Comparison of ENCODE assay signal across 8 mouse cellular contexts in the genomic region with DNA sequence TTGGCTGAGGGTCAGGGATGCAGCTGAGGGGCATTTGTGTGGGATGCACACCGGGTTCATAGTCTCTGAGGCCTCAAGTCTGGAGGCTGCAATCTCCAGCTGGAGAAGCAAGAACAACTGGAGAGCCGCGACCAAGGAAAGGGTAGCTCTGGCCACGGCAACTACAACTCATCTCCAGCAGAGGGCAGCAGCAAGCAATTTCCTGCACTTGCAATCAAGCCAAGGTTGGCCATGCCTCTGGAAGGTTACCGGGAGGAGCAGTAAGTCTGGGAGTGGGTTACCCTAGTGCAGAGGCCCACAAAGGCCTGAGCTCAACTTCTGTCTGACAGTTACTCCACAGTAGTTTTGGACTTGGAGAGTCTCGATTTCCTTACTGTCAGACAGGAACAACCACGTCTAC.
DNase-seq lines count a peak whose midpoint lies in the region; ATAC-seq and TF ChIP-seq lines count a peak whose summit lies in the region.

No protein-coding gene starts in this region.

- no peak for ATAC-seq in kidney, postnatal 0 days (replicated peaks; ENCODE audit: low FRiP score, low read depth)
- no peak for ATAC-seq in liver, embryonic 14.5 days (ENCODE audit: insufficient read depth)

- no peak for TF ChIP-seq POLR2A in cerebellum, adult 2 months (IDR thresholded peaks at IDR 0.05; ENCODE audit: borderline replicate concordance, insufficient read depth, low read length)
- no peak for TF ChIP-seq POLR2A in thymus, adult 2 months (IDR thresholded peaks at IDR 0.05; ENCODE audit: control insufficient read depth, extremely low read depth, insufficient read depth, low read length, poor library complexity)

- H3K9ac ChIP-seq in kidney, postnatal 0 days (ENCODE audit: low read depth, low read length), result no peak overlapping the region
- no peak overlapping the region for H3K9ac ChIP-seq in liver, embryonic 14.5 days (replicated peaks)

- no peak overlapping the region for H3K4me3 ChIP-seq in cerebellum, adult 2 months (replicated peaks; ENCODE audit: insufficient read depth, low read depth, low read length)
- no peak overlapping the region for H3K4me3 ChIP-seq in kidney, postnatal 0 days (replicated peaks; ENCODE audit: low read depth, low read length)
- no peak overlapping the region for H3K4me3 ChIP-seq in liver, embryonic 14.5 days (ENCODE audit: insufficient read depth in 1 of 2, low read depth in 2 of 2, low read length in 2 of 2)
- H3K4me3 ChIP-seq in thymus, adult 2 months (ENCODE audit: control insufficient read depth, insufficient read depth, low read length), result no peak overlapping the region

- no peak for TF ChIP-seq EP300 in liver, embryonic 14.5 days (IDR thresholded peaks at IDR 0.05; ENCODE audit: low read depth)

- H3K27ac ChIP-seq in cerebellum, adult 2 months (ENCODE audit: insufficient read depth, low read length), result no peak overlapping the region
- no peak overlapping the region for H3K27ac ChIP-seq in kidney, postnatal 0 days
- no peak overlapping the region for H3K27ac ChIP-seq in liver, embryonic 14.5 days
- no peak overlapping the region for H3K27ac ChIP-seq in thymus, adult 2 months (ENCODE audit: control insufficient read depth, insufficient read depth, low read length)

- 29% methylated on average over 7 of the region's 7 CpGs for WGBS in cerebellum, adult 2 months
- 25% methylated on average over 7 of the region's 7 CpGs for WGBS in kidney, postnatal 0 days
- 19% methylated on average over 7 of the region's 7 CpGs for WGBS in liver, embryonic 14.5 days (ENCODE audit: insufficient replicate concordance)
- 30% methylated on average over 7 of the region's 7 CpGs for WGBS in thymus, adult 2 months

- H3K4me1 ChIP-seq in cerebellum, adult 2 months (ENCODE audit: control insufficient read depth, insufficient read depth, low read length), result no peaks in the 10 kb centered on the region
- no peaks in the 10 kb centered on the region for H3K4me1 ChIP-seq in kidney, postnatal 0 days (replicated peaks; ENCODE audit: insufficient read depth, low read length)
- H3K4me1 ChIP-seq in liver, embryonic 14.5 days (replicated peaks; ENCODE audit: control insufficient read depth in 2 of 2, insufficient read depth in 2 of 2, low read length in 1 of 2), result no peaks in the 10 kb centered on the region
- H3K4me1 ChIP-seq in thymus, adult 2 months (replicated peaks; ENCODE audit: control insufficient read depth, insufficient read depth, low read length), result no peaks in the 10 kb centered on the region

- peak; percentile 91 for TF ChIP-seq CTCF in cerebellum, adult 2 months (IDR thresholded peaks at IDR 0.05; ENCODE audit: borderline replicate concordance, insufficient read depth, low read depth, low read length)
- TF ChIP-seq CTCF in kidney, postnatal 0 days (IDR thresholded peaks at IDR 0.05; ENCODE audit: low read depth), result peak; percentile 90
- TF ChIP-seq CTCF in liver, embryonic 14.5 days (IDR thresholded peaks at IDR 0.05; ENCODE audit: low read depth), result peak; percentile 91
- TF ChIP-seq CTCF in thymus, adult 2 months (IDR thresholded peaks at IDR 0.05; ENCODE audit: borderline replicate concordance, control insufficient read depth, extremely low read depth, insufficient read depth, low read length, poor library complexity), result peak; percentile 88

- DNase-seq in 3134 (ENCODE audit: extremely low read depth, insufficient read length, low spot score), result peak; percentile 18
- peak; percentile 55 for DNase-seq in Muller cell, postnatal 12 days (ENCODE audit: inconsistent ontology term)
- DNase-seq in cerebellum, adult 2 months, result peak; percentile 54 to 78
- peak; percentile 62 to 67 for DNase-seq in frontal cortex, postnatal 25 days (ENCODE audit: low spot score in 2 of 2)
- DNase-seq in kidney, postnatal 0 days (ENCODE audit: low spot score), result peak; percentile 81
- peak; percentile 13 to 14 (median 14) for DNase-seq in liver, embryonic 14.5 days (ENCODE audit: low read depth in 3 of 3, low spot score in 3 of 3)
- DNase-seq in ovary, adult 18-20 months (ENCODE audit: low spot score), result peak; percentile 43
- DNase-seq in thymus, adult 2 months, result peak; percentile 72

- no peaks in the 10 kb centered on the region for H3K36me3 ChIP-seq in kidney, postnatal 0 days (ENCODE audit: insufficient read depth, low read length)
- no peaks in the 10 kb centered on the region for H3K36me3 ChIP-seq in liver, embryonic 14.5 days (replicated peaks; ENCODE audit: control insufficient read depth, insufficient read depth, low read depth)
- H3K36me3 ChIP-seq in thymus, adult 2 months (ENCODE audit: control insufficient read depth, insufficient read depth, low read length), result no peaks in the 10 kb centered on the region

- H3K27me3 ChIP-seq in cerebellum, adult 2 months (ENCODE audit: control insufficient read depth, insufficient read depth, low read length), result no peaks in the 10 kb centered on the region
- H3K27me3 ChIP-seq in kidney, postnatal 0 days (ENCODE audit: insufficient read depth, low read length), result no peaks in the 10 kb centered on the region
- H3K27me3 ChIP-seq in liver, embryonic 14.5 days (ENCODE audit: control insufficient read depth, insufficient read depth, low read length), result no peaks in the 10 kb centered on the region
- H3K27me3 ChIP-seq in thymus, adult 2 months (ENCODE audit: control insufficient read depth, insufficient read depth, low read length), result no peaks in the 10 kb centered on the region

- no peak overlapping the region for H3K4me2 ChIP-seq in kidney, postnatal 0 days (ENCODE audit: low read length)
- no peak overlapping the region for H3K4me2 ChIP-seq in liver, embryonic 14.5 days (ENCODE audit: low read depth)

- no peaks in the 10 kb centered on the region for H3K9me3 ChIP-seq in kidney, postnatal 0 days (replicated peaks; ENCODE audit: low read length)
- no peaks in the 10 kb centered on the region for H3K9me3 ChIP-seq in liver, embryonic 14.5 days (ENCODE audit: control insufficient read depth, low read length)

Comparison
In these comparisons a context has a peak if more than half of its experiments do, and no peak if none do; other contexts are left out.
1. DNase-seq: peak in every context shown above with its lines; median percentile 81 in kidney, postnatal 0 days; 72 in thymus, adult 2 months; 66 in cerebellum, adult 2 months; 64 in frontal cortex, postnatal 25 days; 55 in Muller cell, postnatal 12 days; 43 in ovary, adult 18-20 months; 18 in 3134; 14 in liver, embryonic 14.5 days.